Mouse (Mus musculus) forebrain, embryonic 16.5 days (tissue): ENCODE measurements around the gene Gm14862. TPM values are rescaled to one million over a fixed set of nuclear protein-coding genes. Genes with fewer than 3 reads are reported as not detected.

ENCODE experiments used
- ATAC-seq: fragments of 200-750 bp; cut with Nextera tagmentation; 2 replicates; pipeline ENCODE4 v1.8.0; 2017; ENCODE audit warnings: mild to moderate bottlenecking, moderate library complexity
- H3K27ac ChIP-seq: fragments of 300-500 bp; sonication (generic); 2 replicates; pipeline ENCODE4 v1.5.1; 2014; ENCODE audit warnings: low read length, control low read depth
- H3K27me3 ChIP-seq: fragments of 300-500 bp; sonication (generic); replicated peaks from 2 replicates; pipeline ENCODE4 v1.6.1; 2014; ENCODE audit warnings: low read length; ENCODE audit not compliant: control insufficient read depth, insufficient read depth
- H3K36me3 ChIP-seq: fragments of 300-500 bp; sonication (generic); 2 replicates; pipeline ENCODE4 v1.6.1; 2014; ENCODE audit not compliant: control insufficient read depth, insufficient read depth
- H3K4me1 ChIP-seq: fragments of 300-500 bp; sonication (generic); replicated peaks from 2 replicates; pipeline ENCODE4 v1.6.1; 2014; ENCODE audit warnings: low read length; ENCODE audit not compliant: control insufficient read depth, insufficient read depth
- H3K4me2 ChIP-seq: fragments of 300-500 bp; sonication (generic); 2 replicates; pipeline ENCODE4 v1.6.1; 2014; ENCODE audit warnings: mild to moderate bottlenecking, low read length, control low read depth
- H3K4me3 ChIP-seq: fragments of 300-500 bp; sonication (generic); replicated peaks from 2 replicates; pipeline ENCODE4 v1.5.1; 2014; ENCODE audit warnings: mild to moderate bottlenecking, low read length, control low read depth
- H3K9ac ChIP-seq: fragments of 300-500 bp; sonication (generic); replicated peaks from 2 replicates; pipeline ENCODE4 v1.6.1; 2014; ENCODE audit warnings: low read depth, low read length, control low read depth
- H3K9me3 ChIP-seq: fragments of 300-500 bp; sonication (generic); 2 replicates; pipeline ENCODE4 v1.6.1; 2016; ENCODE audit warnings: low read length; ENCODE audit not compliant: control insufficient read depth
- WGBS: fragments of 180-500 bp; shearing (Covaris S2); extraction: QIAGEN DNeasy Blood & Tissue Kit; methylation state at CpG from one replicate; pipeline ENCODE4 v1.1.7; 2014; 5-methylcytosine and 5-hydroxymethylcytosine counted together
- polyA plus RNA-seq: library from polyadenylated mRNA; unstranded; fragments of >200 nt; fragmentation: Nextera tagmentation; extraction: Ambion mirVana; gene quantifications from 2 replicates; pipeline ENCODE4 v1.2.1, GENCODE M21; 2015

The Gm14862 gene
- polyA plus RNA-seq, 1 experiment from 2014 or later: not detected

DNA sequence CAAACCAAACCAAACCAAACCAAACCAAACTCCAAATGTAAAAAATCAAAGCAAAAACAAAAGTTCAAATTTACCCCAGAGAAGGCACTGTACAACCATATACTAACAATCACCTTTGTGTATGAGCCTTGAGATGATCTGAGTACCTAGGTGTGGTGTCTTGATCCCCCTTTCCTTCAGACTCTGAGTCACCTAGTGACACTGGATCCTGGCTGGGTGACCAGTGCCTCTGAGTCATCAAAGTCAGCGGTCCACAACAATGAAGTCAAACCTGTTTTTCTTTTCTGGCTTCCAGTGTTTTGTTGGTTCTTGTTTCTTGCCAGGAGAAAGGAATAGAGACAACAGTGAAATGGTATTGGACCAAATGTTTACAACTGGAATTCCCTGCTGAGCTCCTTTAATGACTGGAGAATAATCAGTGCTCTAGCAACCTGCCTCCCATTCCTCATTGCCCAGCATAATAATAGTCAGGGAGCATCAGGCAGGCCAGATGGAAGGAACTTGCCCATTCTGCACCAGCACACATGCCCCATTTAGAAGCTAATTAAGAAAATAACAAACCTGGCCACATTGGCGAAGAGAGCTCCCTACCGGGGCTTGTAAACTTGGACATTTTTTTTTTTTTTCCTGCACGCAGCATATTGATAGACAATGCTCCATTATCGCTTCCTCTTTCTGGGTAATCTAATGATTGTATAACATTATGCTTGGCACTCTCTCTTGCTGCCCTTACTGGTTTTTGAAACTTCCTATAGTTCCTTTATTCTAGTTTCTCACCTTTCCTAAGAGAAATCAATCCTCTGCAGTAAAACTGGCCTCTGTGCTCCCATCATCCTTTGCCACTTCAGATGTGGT is 15.7 kb downstream of the Gm14862 start:
- peak; percentile 60 for ATAC-seq
- no peaks in the 10 kb centered on the region for H3K9me3 ChIP-seq

DNA sequence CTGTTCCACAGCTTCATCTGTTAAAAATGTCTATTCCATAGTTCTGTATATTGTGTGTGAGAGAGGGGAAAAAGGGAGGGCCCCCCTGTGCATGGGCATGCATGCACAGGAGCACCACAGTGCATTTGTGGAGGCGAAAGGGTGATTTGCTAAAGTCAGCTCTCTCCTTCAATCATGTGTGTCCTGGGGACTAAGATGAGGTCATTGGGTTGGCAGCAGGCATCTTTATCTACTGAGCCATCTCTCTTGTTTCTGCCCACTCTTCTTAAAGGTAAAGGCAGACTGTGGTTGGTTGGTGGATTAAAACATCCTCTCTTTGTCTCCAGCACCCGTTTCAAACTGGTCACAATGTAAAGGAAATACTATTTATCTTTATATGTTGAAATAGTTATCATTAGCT is 29.6 kb downstream of the Gm14862 start:
- no peaks in the 10 kb centered on the region for H3K36me3 ChIP-seq
- H3K4me3 ChIP-seq: no peak overlapping the region
- H3K27ac ChIP-seq: no peak overlapping the region
- H3K9ac ChIP-seq: no peak overlapping the region
- 65% methylated on average over 2 of the region's 2 CpGs for WGBS
- no peaks in the 10 kb centered on the region for H3K9me3 ChIP-seq
- no peaks in the 10 kb centered on the region for H3K27me3 ChIP-seq
- no peak overlapping the region for H3K4me2 ChIP-seq
- ATAC-seq: no peak
- H3K4me1 ChIP-seq: no peaks in the 10 kb centered on the region

More for the DNA sequence above, 15.7 kb downstream of the Gm14862 start:
- H3K4me1 ChIP-seq: no peaks in the 10 kb centered on the region; the same call in none of the 2 replicates
- H3K27me3 ChIP-seq: no peaks in the 10 kb centered on the region
- no peak overlapping the region for H3K27ac ChIP-seq
- 47% methylated on average over 5 of the region's 5 CpGs for WGBS
- no peak overlapping the region for H3K4me3 ChIP-seq
- H3K4me2 ChIP-seq: no peak overlapping the region
- H3K9ac ChIP-seq: no peak overlapping the region
- no peaks in the 10 kb centered on the region for H3K36me3 ChIP-seq

DNA sequence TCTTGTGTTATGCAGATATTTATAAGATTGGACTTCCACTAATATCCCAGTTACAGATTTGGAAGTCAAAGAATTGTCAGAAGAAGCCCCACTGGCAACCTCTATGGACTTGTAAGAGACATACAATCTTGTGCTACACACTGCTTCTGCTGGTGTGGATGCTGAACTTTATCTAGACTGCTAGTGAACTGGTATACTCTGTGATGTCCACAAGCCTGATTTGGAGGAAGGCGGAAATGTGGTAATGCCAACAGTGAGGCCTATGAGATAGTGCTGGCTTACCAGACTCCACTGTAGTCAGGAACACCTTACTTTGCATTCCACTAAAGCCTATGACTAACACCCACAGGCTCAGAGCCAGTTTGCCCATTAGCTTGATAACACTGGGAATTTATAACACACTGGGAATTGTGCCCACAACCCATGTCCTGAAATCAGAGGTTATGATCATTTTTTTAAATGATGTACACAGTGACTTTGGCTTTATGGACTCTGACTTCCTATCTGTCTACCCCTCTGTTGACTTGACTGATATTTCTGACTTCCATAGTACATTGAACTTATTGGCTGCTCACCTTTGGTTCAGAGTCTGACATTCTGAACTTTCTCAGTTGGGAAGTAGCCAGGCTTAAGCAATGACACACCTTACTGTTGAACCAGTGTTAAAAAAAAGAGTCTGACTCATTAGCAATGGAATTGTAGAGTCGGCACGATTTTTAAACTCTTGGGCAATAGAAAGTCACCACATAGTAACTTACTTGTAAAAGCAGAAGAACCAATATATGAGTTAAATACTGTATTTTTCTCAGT is 34.1 kb downstream of the Gm14862 start:
- H3K4me2 ChIP-seq: no peak overlapping the region
- ATAC-seq: no peak
- no peak overlapping the region for H3K9ac ChIP-seq
- no peaks in the 10 kb centered on the region for H3K36me3 ChIP-seq
- WGBS: 87% methylated on average over 3 of the region's 3 CpGs
- no peaks in the 10 kb centered on the region for H3K4me1 ChIP-seq
- H3K27me3 ChIP-seq: no peaks in the 10 kb centered on the region
- no peak overlapping the region for H3K27ac ChIP-seq
- H3K9me3 ChIP-seq: no peaks in the 10 kb centered on the region
- H3K4me3 ChIP-seq: no peak overlapping the region

DNA sequence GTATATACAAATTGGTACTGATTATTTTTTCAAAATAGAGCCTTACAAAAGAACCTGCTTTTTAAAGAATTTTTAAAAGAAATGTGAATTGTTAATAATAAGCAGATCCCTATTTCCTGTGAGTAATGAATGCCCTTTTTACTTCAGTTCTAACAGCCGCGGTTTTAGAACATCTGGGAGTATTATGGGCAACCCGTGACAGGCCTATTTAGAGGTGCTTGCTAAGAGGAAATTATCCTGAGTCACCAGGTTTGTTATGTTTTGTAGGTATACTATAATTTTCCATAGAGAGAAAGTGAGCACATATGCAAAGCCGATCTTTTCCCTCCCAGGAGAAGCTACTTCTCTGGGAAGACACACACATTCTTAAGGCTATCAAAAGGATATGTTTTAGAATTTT is 35.0 kb downstream of the Gm14862 start:
- H3K4me3 ChIP-seq: no peak overlapping the region
- no peaks in the 10 kb centered on the region for H3K27me3 ChIP-seq
- H3K36me3 ChIP-seq: no peaks in the 10 kb centered on the region
- no peak overlapping the region for H3K27ac ChIP-seq
- no peak overlapping the region for H3K9ac ChIP-seq
- no peak overlapping the region for H3K4me2 ChIP-seq
- WGBS: 90% methylated on average over 4 of the region's 4 CpGs
- H3K9me3 ChIP-seq: no peaks in the 10 kb centered on the region
- ATAC-seq: no peak
- H3K4me1 ChIP-seq: no peaks in the 10 kb centered on the region

DNA sequence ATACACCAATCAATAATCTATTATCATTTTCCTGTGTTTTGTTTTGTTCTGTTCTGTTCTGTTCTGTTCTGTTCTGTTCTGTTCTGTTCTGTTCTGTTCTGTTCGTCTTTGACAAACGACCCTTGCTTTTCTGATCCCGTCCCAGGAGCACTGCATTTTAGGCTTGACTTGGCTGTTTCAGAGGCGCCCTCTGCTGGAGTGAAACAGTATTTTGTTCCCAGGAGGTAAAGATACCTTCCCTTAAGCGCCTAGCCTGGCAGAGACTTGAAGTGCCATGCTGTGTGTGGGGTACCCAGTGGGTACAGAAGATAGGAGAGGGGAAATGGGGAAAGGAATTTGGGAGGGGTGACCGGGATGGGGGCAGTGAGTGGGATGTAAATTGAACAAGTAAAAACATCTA is 35.5 kb downstream of the Gm14862 start:
- Histone ChIP-seq H3K36me3 (no peaks in the 10 kb centered on the region), H3K4me3 (no peak overlapping the region), H3K9ac (no peak overlapping the region), H3K9me3 (no peaks in the 10 kb centered on the region), H3K4me2 (no peak overlapping the region), H3K27me3 (no peaks in the 10 kb centered on the region), H3K27ac (no peak overlapping the region), H3K4me1 (no peaks in the 10 kb centered on the region)
- 26% methylated on average over 6 of the region's 6 CpGs for WGBS
- ATAC-seq: no peak

DNA sequence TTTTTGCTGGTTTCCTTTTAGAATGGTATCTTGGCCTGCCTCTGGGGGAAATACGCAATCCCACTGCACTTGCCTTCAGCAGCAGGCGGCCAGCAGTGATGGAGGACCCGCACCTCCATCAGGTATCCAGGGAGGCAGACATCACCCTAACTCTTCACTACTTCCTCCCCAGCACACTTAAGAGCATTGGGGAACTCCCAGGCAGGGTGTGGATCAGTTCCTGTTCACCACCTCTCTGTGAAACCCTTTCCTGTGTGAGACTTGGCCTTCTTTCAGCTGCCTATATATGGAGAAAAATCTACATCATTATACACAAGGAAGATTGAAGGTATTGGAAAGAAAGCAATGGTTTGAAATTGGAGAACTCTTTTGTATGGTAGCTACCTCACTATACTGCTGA is 37.1 kb downstream of the Gm14862 start:
- Histone ChIP-seq H3K4me2 (no peak overlapping the region), H3K9ac (no peak overlapping the region), H3K36me3 (no peaks in the 10 kb centered on the region), H3K9me3 (no peaks in the 10 kb centered on the region), H3K4me1 (no peaks in the 10 kb centered on the region), H3K4me3 (no peak overlapping the region), H3K27ac (no peak overlapping the region), H3K27me3 (no peaks in the 10 kb centered on the region)
- WGBS: 95% methylated on average over 3 of the region's 3 CpGs
- ATAC-seq: no peak

DNA sequence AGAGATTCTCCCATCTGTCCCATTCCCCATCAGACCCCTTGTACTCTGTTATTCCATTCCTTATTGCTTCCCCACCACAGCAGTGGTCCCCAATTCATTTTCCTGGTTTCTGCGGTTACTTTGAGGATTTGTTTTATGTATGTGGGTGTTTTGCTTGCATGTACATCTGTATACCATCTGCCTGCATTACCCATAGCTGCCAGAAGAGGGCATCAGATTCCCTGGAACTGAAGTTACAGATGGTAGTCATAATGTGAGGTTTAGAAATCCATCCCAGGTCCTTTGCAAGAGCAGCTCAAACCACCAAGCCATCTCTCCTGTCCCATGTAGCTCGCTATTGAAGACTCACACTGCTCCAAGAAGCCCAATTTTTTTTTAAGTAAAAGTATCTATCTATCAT is 40.5 kb downstream of the Gm14862 start:
- no peak overlapping the region for H3K4me3 ChIP-seq
- WGBS: 90% methylated on average over 2 of the region's 2 CpGs
- no peak overlapping the region for H3K27ac ChIP-seq
- no peaks in the 10 kb centered on the region for H3K27me3 ChIP-seq
- no peaks in the 10 kb centered on the region for H3K36me3 ChIP-seq
- H3K9ac ChIP-seq: no peak overlapping the region
- no peaks in the 10 kb centered on the region for H3K4me1 ChIP-seq
- H3K9me3 ChIP-seq: no peaks in the 10 kb centered on the region
- H3K4me2 ChIP-seq: no peak overlapping the region
- no peak for ATAC-seq

DNA sequence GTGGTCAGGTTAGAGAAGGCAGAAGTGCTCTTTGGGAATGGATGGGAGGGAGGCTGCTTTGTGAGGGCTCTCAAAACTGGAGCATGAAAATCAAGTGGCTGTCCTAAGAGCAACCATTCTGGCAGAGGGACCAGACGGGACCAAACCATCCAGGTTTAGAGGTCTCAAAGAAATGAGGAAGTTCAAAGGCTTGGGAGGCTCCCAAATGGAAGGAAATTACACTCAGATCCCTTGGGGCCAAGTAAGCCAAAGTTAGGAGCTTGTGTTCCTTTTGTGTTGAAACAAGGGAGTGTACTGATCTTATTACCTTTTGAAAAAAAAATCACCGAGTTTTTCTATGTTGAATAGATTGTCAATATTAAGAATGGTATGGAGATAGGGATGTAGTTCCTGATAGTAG is 51.6 kb downstream of the Gm14862 start:
- Histone ChIP-seq H3K9ac (no peak overlapping the region), H3K4me3 (no peak overlapping the region), H3K4me1 (no peaks in the 10 kb centered on the region), H3K27ac (no peak overlapping the region), H3K4me2 (no peak overlapping the region), H3K27me3 (no peaks in the 10 kb centered on the region), H3K9me3 (no peaks in the 10 kb centered on the region), H3K36me3 (no peaks in the 10 kb centered on the region)
- WGBS: 77% methylated on average over 2 of the region's 2 CpGs
- ATAC-seq: no peak

DNA sequence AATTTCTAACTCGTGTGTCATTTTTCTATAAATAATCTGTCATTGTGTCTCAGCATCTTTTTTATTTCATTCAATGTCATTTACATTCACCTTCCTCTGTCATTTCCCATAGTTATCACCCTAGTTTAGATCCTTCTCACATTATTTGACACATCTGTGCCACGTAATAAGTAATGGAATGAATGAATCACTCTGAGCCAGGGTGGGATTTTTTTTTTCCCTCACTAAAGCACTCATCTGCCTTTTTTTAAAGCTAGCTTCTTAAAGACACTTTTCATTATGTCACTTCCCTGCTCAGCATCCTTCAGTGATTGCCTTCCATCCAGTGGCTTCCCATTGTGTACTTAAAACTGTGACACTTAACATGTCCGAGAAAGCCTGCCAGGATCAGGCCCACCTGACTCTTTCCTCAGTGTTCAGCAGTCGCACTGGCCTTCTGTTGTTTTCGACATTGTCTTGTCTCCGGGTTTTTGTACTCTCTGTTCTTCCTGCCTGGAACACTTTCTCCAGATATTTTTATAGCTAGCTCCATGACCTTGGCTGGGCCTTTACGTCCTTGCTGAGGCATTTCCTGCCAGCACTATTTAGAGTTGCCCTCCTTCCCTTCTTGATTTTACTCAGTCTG is 53.8 kb downstream of the Gm14862 start:
- Histone ChIP-seq H3K27me3 (no peaks in the 10 kb centered on the region), H3K4me1 (no peaks in the 10 kb centered on the region), H3K27ac (peak overlapping the region; percentile 9; the same call in 1 of the 2 replicates), H3K36me3 (no peaks in the 10 kb centered on the region), H3K9me3 (no peaks in the 10 kb centered on the region), H3K9ac (no peak overlapping the region), H3K4me2 (peak overlapping the region; percentile 35), H3K4me3 (peak overlapping the region; percentile 9)
- ATAC-seq: no peak
- 39% methylated on average over 7 of the region's 7 CpGs for WGBS
